Mouse (Mus musculus) kidney, adult 18-20 months (tissue): ENCODE measurements at regions not wholly inside any gene's neighbourhood (a gene's known extent, or its start where the extent isn't known, plus 50 kb on each side); places are given as distances from the start of the nearest gene placed in this dataset.

Source experiments
- DNase-seq: peaks from one replicate; pipeline ENCODE4 v3.0.0; 2021

- no peak for DNase-seq
Measured at GRCm38 (mm10) chr4:81825966-81826365, 383.4 kb upstream of the Mpdz start.

DNA sequence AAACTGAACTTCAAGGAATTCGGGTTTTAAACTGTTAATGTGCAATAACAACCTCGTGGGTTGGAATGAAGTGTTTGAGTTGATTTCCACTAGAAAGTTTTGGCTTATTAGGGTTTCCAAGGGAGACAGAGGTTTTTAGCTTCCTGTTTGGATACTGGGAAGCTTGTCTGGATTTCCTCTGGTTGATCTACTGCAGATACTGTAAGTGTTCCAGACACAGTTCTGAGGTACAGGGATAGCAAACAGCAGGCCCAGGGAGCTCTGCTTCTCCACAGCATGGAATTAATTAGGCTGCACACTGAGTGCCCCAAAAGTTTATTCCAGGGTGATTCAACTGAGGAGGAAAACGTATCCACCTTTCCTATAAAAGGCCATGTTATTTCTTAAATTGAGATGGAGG is 381.0 kb upstream of the Mpdz start:
- no peak for DNase-seq

DNA sequence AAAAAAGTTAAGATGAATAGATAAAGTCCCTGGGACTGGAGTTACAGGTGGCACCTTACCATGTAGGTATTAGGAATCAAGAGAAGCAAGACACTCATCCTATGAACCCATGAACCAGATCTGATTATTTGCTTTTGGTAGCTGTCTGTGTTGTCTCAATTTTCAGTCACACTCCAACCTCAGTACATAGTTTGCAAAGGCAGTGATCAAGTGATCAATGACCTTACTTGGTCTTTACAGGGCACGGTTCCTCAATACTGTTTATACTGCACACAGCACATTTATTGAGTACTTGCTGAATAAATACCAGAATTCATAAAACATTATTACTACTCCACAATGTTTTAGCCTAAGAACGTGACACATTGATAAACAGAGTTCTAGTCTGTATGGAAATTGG is 346.7 kb upstream of the Mpdz start:
- no peak for DNase-seq

GRCm38 (mm10) chr4:81788636-81789035 is 346.0 kb upstream of the Mpdz start:
- no peak for DNase-seq

DNA sequence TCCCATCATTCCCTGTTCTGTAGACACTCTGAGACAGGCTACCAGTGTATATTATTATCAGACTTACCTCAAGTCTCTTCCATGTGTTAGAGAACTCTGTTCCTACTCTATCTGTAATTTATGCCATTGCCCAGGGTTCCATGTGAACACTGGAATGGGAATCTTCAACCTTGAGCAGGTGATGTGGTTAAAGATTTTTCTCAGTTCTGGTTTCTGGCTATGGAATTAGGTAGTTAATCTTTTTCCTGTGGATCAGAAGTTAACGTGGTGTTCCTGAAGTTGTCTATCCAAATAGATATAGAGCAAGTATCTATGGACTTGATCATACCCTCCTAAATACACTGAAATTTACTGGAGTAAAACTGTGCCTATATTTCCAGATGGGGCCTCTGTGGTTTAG is 339.4 kb upstream of the Mpdz start:
- DNase-seq: no peak

GRCm38 (mm10) chr4:81766705-81767104 is 324.1 kb upstream of the Mpdz start:
- DNase-seq: no peak

GRCm38 (mm10) chr4:81764026-81764867 is 321.6 kb upstream of the Mpdz start:
- no peak for DNase-seq

DNA sequence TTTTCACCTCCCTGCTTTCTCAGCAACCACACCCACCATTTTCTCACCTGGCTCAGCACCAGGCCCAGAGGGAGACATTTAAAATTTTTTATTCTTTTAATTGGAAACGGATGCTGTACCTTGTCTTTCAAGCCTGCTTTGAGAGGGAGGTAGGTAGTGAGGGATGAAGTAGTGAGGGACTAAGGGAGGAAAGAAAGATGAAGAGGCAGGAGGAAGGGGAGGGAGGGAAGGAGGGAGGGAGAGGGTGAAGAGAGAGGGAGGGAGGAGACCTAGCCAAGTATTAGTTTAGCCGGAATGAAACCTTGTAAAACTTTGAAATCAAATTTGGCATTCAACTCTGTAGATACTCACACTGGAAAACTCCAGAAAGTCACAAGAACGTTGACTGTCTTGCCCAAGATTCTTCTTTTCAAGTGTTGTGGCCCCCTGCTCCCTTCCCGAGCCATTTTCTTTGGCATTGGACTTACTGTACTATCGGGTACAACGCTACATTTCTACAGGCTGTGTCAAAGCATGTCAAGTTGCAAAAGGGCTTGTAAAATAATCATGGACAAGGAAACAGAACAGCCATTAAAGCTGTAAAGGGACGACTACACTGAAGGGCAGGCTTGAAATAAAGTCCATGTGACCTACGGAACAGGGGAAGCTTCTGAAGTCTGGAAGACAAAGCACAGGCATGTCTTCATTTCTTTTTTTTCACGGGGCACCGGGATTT is 320.9 kb upstream of the Mpdz start:
- DNase-seq: no peak

- DNase-seq: no peak
Measured at GRCm38 (mm10) chr4:81762592-81763229, 320.1 kb upstream of the Mpdz start.

GRCm38 (mm10) chr4:81757905-81758304 is 315.3 kb upstream of the Mpdz start:
- no peak for DNase-seq

DNA sequence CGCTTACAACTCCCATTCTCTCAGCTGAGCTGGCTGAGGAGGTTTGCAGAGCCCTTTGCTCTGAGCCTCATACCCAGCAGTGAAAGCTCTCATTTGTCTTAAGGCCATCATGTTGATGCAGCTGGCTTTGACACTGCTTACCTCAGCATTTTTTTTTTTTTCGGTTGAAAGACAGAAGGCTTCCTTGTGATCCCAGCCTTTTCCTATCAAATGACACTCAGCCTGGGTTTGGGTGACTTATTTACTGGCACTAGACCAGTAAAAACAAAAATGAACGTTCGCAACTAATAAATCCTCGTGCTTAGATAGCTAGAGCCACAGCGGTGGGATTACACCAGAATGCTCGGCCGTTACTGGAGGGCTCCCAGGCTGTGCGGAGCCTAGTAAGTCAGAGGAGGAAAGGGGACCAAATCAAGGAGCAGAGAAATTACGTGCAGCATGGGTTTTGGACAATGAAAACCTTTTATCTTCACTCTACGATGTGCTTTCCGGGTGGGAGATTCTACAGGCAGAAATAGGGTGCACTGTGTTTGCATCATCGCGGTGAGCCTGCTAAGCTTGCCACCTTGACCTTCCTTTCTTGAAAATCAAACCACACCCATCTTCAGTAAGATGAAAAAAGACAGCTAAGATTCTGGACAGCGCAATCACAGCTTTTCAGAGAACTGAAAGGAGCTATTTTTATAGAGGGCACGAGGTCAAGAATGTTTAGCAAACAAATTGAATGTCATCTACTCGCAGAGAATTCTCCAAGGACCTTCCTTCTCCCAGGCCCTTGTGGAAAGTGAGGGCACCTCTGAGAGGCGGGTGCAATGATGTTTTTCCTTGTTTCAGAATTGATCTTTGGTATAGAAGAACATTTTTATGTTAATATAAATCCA is 302.3 kb upstream of the Mpdz start:
- DNase-seq: peak; percentile 17

- no peak for DNase-seq
Measured at GRCm38 (mm10) chr4:81743978-81744628, 301.5 kb upstream of the Mpdz start.

GRCm38 (mm10) chr4:81742536-81743459 is 300.2 kb upstream of the Mpdz start:
- no peak for DNase-seq

DNA sequence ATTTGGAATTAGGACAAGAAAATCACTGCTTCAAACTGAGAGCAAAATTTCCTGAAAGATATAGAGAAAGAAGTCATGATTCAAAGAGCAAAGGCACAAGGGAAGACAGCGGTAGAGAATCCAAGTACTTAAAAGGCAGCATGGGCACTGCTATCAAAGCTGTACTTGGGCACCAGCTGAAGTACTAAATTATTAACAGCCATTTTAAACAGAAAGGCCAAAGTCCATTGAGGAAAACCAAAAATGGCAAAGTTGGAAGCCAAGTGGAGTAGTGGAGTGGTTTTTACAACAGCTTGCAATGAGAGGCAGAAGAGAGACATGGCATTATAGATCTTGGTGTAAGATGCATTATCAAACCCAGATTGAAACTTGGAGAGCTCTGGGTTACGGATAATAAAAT is 291.8 kb upstream of the Mpdz start:
- DNase-seq: no peak

- peak; percentile 16 for DNase-seq
Measured at GRCm38 (mm10) chr4:81730386-81730785, 287.8 kb upstream of the Mpdz start.

GRCm38 (mm10) chr4:81728961-81729360 is 286.3 kb upstream of the Mpdz start:
- no peak for DNase-seq

DNA sequence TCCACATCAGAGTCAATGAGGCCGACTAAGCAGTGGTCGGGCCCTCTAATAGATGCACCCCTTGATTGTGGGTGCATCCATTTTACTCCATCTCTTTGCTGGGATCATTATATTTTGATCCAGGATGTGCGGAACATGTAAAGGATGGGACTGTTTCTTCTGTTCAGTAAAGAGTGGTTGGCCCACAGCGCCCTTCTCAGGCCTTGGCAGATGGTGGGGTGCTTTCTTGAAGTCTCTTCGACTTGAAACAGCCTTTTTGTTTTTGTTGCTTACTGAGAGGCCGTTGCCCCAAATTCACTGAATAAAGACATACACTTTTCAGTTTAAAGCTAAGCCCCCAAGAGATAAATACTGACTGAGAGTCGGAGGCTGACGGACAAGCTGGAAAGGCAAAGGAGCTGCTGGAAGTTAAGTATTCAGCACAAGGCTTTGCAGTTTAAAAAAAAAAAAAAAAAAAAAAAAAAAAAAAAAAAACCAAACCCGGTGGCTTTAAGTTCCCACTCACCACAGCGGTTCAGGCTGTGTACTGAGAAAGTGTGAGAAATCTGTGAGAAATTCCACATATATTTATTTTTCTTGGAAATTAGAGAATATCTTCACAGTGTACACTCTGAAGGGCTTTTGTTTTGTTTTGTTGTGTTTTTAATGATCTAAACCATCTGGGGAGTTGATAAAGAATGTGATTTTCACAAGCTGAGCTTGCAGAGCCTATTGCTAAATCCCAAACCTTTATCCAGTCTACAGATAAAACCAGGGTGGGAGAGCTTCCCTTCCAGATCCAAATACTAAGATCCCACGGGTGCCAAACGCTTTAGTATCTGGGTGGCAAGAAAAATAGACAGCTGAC is 285.3 kb upstream of the Mpdz start:
- DNase-seq: no peak

DNA sequence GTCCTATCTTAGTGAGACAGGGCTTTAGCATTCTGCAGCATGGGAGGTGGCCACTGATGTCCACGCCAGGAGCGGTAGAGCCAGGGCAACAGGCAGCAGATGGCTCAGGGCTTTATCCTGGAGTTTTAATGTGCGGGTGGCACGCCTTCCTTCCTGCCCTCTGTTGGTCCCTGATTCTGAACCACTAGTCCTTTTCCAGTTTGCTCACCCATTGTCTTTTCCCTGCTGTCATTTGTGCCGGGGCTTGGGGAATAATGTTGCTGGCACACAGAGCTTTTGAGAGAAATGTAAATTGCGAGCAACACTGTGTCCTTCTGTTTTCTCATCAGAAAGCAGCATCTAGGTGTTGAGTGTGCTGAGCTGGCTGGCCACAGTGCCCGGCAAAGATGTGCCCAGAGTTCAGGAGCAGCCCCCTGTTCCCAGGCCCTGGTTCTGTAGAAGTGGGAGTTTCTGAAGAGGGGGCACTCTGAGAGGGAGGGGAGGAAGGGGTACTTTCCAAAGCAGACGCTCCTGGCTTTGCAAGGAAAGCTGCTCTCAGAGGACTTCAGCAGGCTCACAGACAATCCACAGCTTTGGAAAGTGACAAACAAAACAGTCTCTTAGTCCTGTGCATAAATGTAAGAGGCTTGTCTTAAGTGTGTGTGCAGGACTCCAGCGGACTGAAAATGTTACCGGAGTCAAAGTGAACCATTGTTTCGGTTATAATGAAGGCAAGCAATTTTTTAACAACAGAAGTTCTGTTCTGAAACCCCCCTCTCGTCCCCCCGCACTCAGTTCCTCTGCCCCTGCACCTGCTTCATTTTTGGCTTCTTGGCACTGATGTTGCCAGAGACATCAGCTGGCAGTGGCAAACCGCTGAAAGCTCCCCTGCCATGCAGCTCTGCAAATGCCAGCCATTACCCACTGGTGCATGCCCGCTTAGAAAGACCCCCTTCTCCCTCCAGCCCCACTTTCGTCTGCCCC is 284.4 kb upstream of the Mpdz start:
- no peak for DNase-seq

DNA sequence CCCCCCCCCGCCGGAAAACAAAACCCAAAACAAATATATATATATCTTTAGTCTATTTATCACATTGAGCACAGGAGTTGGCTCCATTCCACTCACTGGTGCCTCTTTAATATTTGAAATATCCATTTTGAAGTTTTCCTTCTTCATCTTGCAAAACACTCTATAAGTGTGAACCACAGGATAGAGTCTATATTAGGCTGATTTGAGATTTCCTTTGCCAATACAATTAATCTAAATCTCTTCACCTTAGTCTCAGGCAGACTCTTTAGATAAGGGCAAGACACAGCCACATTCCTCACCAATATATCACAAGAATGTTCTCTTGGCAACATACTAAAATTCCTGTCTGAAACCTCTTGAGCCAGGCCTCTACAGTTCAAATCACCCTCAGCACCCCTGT is 282.1 kb upstream of the Mpdz start:
- DNase-seq: no peak
